Mouse (Mus musculus) thymus, postnatal 0 days (tissue): ENCODE measurements around the gene Rlim. TPM values are rescaled to one million over a fixed set of nuclear protein-coding genes. Genes with fewer than 3 reads are reported as not detected.

ENCODE experiments used
- DNase-seq: peaks from one replicate; pipeline ENCODE4 v3.0.0-alpha.2; 2015; ENCODE audit warnings: low spot score
- polyA plus RNA-seq: library from polyadenylated mRNA; unstranded; fragments of >200 nt; fragmentation: Nextera tagmentation; extraction: Ambion mirVana; gene quantifications from 2 replicates; pipeline ENCODE4 v1.2.1, GENCODE M21; 2015

Gene Rlim
- 18.7 and 21.5 TPM in 2 replicates for polyA plus RNA-seq

DNA sequence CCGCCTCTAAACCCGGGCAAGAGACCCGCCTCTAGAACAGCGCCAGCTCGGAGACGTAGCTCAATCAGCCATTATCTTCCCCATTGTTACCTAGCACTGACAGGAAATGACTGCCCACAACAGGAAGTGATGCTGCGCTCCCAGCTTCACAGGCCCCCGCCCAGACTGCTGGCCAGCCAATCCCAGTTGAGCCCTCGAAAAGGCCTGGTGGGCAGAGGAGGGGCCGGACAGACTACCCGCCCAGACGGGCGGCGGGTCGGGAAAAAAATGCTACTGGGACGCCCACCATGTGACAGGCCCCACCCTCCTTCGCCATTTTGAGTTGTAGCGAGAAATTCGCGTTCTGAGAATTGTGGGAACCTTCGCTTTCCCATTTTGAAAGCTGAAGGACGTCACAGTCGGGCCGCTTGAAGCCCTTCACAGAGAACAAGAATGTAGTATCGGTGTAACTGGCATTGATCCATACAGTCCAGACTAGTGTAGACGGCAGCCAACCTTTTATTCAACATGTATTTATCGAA is at the start of gene Rlim:
Rlim (minus strand) TSS at position 116 of the 521 bp plus-strand sequence.
- peak; percentile 93 for DNase-seq

DNA sequence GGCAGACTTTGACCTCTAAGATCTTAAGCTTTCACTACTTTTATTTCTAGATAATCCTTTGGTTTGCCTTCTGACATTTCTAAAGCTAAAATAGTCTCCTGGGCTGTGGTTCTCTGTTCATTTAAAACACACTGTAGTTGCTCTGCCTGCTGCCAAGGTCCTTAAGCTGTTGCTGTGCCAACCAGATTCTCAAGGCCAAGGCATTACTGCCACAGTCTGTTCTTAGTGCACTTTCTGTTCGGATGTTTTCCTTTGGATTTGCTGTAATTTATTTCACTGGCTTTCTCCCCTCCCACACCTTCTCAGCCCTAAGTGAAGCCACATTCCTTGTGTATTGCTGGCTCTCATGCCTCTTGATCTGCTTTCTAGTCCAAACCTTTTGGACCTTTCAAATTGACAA is 36.1 kb upstream of the Rlim start:
- no peak for DNase-seq

DNA sequence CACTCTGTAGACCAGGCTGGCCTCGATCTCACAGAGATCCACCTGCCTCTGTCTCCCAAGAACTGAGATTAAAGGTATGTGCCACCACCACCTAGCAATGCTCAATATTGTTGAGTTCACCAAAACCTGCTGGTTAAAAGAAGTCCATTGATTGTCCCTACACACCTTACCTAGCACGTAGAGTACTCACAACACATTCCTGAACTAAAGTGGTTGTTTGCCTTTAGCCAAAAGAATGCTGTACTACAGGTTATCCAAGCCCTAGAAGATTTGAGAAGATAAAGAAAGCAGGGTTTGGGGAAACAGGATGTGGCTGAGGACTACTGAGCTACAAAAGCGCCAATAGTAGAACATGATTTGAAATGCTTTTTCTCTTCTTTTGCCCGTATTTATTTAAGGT is 34.0 kb upstream of the Rlim start:
- DNase-seq, result peak; percentile 3

DNA sequence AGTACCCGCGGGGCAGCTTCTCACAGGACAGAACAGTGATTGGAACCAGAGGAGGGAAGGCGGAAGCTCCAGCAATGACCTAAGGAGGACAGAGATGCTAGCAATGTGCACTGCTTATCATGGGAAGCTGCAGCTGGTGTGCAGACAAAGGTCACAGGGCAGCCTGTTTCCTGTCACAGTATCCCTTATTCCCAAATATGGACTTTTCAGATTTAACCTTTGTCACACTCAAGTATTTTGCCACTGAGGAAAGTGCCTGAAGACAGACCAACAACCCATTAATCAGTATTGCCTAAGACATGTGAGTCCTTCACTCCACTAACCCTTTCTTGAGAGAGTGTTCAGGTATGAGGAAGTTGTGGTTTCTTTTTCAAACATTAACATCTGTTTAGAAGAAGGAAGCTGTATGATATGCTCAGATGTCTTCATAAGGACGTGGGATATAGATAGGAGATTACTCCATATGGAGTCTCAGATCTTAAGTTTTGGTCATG is 32.3 kb upstream of the Rlim start:
- DNase-seq, result peak; percentile 8

DNA sequence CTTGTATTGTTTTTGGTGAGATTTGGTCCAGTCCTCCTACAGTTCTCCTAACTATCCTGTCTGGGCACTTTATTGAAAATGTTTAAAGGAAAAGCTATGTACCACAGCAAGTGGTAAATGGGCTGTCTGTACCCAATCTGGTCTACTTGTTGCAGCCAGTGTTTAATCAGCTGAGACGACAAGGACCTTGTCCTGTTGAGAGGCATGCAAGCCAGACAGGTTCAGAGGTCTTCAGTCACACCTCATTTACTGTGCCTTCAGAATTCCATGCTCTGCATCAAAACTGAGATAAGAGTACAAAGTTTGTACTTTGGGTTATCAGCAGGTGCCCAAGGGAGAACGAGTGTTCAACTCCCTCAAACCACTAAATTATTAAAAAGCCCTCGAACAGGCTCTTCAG is 13.7 kb upstream of the Rlim start:
- no peak for DNase-seq

DNA sequence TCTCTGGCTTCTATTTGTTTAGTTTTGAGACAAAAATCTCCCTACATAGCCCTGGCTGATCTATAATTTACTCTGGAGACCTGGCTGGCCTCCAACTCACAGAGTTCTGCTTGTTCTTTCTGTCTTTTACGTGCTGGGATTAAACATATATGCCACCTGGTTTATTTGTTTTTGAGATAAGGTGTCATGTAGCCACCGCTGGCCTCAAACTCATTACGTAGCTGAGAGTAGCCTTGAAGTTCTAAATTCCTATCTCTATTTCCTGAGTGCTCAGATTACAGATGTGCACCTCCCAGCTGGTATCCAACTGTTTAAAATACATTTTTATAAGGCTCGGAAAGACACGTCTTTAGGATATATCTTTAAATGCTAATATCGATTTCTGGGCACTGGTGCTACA is 12.8 kb upstream of the Rlim start:
- DNase-seq, result no peak

DNA sequence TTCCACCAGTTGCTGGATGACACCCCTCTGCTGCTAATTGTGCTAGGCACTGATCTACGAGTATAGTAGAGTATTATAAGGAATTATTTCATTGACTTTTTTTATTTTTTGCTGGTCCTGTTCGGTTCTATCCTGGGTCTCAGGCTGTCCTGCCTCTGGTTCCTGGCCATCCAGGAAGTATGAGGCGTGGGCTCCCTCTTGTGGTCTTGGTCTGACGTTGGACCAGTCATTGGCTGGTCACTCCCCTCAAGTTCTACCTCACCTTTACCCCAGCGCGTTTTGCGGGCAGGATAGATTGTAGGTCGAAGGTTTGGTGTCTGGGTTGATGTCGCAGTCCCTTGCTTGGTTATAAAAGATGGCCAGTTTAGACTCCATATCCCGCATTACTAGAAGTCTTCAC is 10.6 kb upstream of the Rlim start:
- no peak for DNase-seq

DNA sequence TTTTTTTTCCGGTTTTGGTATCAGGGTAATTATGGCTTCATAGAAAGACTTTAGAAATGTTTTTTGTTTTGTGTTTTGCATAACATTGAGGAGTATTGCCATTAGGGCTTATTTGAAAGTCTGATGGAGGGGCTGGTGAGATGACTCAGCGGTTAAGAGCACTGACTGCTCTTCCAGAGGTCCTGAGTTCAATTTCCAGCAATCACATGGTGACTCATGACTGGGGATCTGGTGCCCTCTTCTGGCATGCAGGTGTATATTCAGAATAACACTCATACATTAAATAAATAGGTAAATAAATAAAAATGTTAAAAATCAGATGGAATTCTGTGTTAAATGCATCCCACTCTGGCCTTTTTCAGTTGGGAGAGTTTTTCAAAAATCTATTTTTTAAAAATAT is 9.3 kb upstream of the Rlim start:
- no peak for DNase-seq

DNA sequence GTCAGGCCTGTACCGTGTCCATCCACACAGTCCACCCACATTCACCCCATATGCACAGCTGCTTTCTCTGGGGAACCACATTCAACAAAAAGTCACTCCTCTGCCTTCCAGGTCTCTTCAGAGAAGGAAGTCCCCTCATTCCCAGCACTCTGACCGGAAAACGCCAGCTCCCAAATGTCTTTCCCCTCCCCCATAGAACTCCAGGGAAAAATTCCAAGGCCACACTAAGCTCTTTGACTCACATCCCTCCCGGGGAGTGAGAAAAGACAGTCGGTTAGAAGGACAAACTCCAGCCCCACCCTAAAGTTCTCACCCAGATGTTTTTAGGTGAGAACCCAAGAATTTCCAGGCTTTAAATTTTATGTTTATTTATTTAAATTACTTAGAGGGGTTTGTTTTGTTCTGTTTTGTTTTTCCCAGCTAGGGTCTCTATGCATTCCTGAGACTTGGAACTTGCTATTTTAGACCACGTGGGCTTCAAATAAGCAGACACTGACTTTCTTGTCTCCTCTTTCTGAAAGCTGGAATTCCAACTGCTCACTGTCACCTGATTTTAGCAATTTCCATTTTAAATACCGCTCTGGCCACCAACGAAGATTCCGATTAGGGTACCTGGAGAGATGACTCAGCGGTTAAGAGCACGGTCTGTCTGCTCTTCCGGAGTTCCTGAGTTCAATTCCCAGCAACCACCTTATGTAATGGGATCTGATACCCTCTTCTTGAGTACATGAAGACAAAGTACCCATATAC is 6.3 kb upstream of the Rlim start:
- no peak for DNase-seq

DNA sequence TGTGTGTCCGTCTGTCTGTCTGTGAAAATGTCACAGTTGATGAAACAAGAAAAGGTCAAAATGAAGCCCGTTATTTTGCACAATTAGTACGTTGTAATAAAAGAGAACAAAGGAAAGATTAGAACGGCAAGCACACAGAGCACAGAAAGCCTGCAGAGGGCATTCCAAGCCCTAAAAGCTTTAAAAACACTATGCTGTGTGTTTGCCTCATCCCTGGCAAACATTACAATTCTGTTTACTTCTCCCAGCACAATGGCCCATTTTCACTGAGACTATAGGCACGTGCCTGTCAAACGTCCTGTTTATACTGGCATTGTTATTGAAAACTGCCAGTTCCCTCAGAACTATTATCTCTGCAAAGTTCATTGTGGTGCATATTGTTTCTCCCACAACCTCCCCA is 5.1 kb upstream of the Rlim start:
- DNase-seq, result no peak

DNA sequence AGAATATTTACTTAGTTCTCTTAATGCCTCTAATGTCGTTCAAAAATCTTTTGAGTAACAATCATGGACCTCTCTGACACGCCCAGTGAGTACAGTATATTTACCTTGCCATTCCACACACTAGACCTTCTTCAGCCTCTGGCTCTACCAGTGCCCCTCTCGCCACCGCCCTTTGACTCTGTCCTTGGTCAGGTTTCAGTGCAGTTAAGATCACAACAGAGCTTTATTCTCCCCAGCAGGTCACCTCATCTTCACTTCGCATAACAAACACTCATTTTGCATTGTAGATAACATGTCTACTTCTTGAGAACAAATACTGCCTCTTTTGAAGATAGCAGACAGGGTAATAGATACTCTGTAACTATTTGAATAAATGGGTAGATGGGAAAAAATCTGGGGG is 3.9 kb upstream of the Rlim start:
- no peak for DNase-seq

DNA sequence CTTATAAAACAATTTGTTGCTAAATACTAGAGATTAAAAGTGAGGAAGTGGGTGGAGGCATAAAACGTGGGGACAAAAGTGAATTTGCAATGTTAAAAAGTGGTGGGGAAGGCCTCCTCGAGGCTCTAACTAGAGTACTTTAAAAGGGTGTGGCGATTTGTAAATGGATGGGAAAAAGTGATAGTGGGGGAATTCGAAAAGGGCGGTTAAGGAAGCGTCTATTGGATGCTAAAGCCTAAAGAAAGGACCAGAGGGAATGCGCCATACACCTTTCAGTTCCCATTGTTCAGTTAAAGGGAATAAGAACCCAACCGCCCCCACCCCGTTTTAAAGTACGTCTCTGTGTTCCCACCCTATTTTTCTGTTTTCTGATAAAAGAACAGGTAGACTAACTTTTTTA is 722 bp upstream of the Rlim start:
- no peak for DNase-seq

DNA sequence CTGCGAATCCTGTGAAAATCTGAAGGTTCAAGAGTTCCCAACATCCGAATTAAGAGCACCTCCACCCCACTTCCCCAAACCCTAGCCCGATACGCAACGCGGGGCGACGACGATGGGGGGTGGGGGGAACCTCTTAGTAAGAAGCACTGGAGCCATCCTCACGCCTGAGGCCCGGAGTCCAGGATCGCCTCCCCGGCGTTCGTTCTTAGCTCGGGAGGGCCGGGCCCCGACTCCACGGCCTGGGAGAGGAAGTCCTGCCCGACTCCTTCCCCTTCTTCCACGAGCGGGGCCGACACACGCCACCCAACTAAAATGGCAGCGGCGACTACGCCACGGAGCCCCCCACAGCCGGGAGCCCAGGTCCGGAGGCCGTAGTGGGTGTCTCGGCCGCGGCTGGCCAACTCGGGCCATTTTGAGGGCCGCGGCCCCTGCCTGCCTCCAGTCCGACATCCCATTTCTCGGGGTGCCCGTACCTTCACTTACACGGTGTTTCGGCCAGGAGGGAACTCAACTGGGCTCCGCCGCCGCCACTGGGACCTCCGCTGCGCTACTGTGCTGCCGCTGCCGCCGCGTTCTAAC is 405 bp downstream of the Rlim start:
- DNase-seq, result peak; percentile 47

DNA sequence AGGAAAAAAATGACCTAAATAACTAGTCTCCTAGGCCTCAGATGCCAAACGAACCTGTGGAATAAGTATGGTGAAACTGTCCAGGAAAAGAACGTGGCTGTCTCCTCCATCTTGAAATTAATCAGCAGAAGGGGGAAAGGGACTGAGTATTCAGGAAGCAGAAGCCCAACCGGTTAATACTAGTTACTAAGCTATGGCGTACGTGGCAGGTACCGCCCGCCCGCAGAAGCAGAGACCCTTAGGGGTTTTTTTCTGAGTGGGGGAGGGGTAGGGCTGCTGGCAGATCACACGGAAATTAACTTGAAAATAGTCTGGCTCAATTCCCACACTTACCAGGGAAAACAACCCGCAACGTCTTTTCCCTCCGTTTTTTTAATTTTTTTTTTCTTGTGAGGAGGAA is 1.0 kb downstream of the Rlim start:
- DNase-seq, result peak; percentile 18

DNA sequence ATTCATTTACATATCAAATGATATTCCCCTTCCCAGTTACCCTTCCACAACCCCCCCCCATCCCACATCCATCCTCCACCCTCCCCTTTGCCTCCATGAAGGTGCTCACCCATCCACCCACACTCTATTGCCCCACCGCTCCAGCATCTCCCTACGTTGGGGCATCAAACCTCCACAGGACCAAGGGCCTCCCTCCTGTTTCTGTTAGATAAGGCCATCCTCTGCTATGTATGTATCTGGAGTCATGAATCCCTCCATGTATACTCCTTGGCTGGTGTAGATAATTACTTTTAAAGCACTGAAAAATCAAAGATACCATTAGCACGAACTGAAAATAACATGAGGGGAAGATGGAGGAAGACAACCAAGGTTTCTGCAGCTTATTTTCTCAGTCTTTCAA is 41.4 kb downstream of the Rlim start:
- no peak for DNase-seq

DNA sequence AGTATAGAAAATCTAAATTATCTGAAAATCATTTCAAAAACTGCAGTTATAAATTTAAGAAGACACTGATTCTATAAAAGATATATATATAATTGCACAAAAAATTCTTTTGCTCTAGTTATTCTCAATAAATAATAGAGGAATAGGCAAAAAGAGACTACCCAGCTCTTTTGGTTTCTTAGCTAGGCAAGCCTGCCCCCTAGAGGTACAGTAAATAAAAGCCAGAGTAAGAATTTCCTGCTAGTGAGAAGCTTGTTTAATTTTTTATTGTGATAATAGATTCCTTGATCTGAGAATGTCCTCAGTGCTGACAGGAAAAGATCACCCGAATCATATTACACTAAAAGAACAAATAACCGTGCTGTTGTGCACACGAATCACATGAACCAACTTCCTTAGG is 43.8 kb downstream of the Rlim start:
- peak; percentile 7 for DNase-seq

DNA sequence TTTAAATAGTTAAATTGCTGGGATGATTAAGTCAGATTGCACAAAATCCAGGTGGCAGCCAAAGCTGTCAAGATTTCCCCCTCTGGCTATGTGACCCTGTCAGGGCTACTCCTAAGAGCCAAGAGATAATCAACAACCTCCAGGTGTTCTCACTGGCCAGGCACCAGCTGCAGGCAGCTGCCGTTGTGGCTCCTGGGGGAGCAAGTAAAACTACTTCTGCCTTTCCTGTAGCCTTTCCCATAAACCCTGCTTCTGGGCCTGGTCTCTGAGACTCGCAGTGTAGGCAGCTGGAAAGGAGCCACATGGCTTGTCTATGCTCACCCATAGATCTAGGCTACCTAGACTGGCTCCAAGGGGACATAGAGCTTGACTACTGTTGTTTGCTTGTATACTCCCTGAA is 58.6 kb downstream of the Rlim start:
- no peak for DNase-seq

DNA sequence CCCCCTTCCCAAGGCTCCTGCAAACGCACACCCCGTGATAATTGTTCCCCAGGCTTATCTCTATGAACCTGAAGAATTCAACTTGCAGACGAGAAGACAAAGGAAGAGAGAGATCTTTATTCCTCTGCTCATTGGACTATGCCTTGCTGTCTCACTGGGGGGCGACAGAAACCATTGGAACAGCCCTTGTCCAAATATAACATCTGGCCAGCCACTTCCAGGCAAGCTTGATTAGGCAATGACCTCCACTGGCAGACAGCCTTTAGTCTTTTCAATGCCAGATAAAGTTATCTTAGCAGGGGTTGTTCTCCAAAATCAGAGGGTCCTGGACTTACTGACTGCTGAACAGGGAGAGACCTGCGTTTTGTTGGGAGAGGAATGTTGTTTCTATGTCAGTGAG is 62.1 kb downstream of the Rlim start:
- no peak for DNase-seq

DNA sequence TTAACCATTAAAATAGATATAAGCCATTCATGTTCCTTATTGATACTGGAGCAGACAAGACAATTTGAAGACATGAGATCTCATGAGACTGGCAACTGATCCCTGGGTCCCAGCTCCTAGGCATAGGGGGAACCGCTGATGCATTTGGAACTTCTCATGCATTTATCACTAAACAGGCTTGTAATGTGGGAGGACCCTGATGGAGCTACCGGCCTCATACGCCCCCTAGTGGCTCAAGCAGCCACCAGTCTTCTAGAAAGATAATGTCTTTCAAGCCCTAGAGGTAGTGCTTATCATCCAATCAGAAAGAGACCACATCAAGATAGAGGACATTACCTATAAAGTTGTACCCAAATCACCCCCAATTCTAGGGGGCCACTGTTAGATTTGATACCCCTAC is 66.3 kb downstream of the Rlim start:
- peak; percentile 49 for DNase-seq
